Mouse (Mus musculus) kidney, embryonic 16.5 days (tissue): ENCODE measurements around the gene Hcn2. TPM values are rescaled to one million over a fixed set of nuclear protein-coding genes. Genes with fewer than 3 reads are reported as not detected.

Experiments used
- ATAC-seq: fragments of 200-750 bp; cut with Nextera tagmentation; 2 replicates; pipeline ENCODE4 v1.8.0; 2017; ENCODE audit warnings: moderate TSS enrichment; ENCODE audit not compliant: low FRiP score, low TSS enrichment
- H3K27ac ChIP-seq: fragments of 300-500 bp; sonication (generic); 2 replicates; pipeline ENCODE4 v1.5.1; 2014; ENCODE audit warnings: low read length
- H3K27me3 ChIP-seq: fragments of 300-500 bp; sonication (generic); 2 replicates; pipeline ENCODE4 v1.6.1; 2014; ENCODE audit warnings: low read length, control low read depth, mixed read lengths; ENCODE audit not compliant: insufficient read depth
- H3K36me3 ChIP-seq: fragments of 300-500 bp; sonication (generic); 2 replicates; pipeline ENCODE4 v1.6.1; 2014; ENCODE audit warnings: low read length, control low read depth, mixed read lengths; ENCODE audit not compliant: insufficient read depth
- H3K4me1 ChIP-seq: fragments of 300-500 bp; sonication (generic); 2 replicates; pipeline ENCODE4 v1.6.1; 2014; ENCODE audit warnings: low read length, control low read depth, mixed read lengths; ENCODE audit not compliant: insufficient read depth
- H3K4me2 ChIP-seq: fragments of 300-500 bp; sonication (generic); replicated peaks from 2 replicates; pipeline ENCODE4 v1.6.1; 2014; ENCODE audit warnings: low read depth, low read length
- H3K4me3 ChIP-seq: fragments of 300-500 bp; sonication (generic); 2 replicates; pipeline ENCODE4 v1.5.1; 2014; ENCODE audit warnings: mild to moderate bottlenecking, low read length
- H3K9ac ChIP-seq: fragments of 300-500 bp; sonication (generic); replicated peaks from 2 replicates; pipeline ENCODE4 v1.6.1; 2014; ENCODE audit warnings: low read length
- H3K9me3 ChIP-seq: fragments of 300-500 bp; sonication (generic); 2 replicates; pipeline ENCODE4 v1.6.1; 2016; ENCODE audit warnings: low read length, control low read depth
- WGBS: fragments of 180-500 bp; shearing (Covaris S2); extraction: QIAGEN DNeasy Blood & Tissue Kit; methylation state at CpG from one replicate; pipeline ENCODE4 v1.1.7; 2014; 5-methylcytosine and 5-hydroxymethylcytosine counted together
- polyA plus RNA-seq: library from polyadenylated mRNA; unstranded; fragments of >200 nt; fragmentation: Nextera tagmentation; extraction: Ambion mirVana; gene quantifications from 2 replicates; pipeline ENCODE4 v1.2.1, GENCODE M21; 2015

The Hcn2 gene
- polyA plus RNA-seq, 1 experiment from 2014 or later, result 0.05 TPM

GRCm38 (mm10) chr10:79778006-79778405, 61.6 kb downstream of the Hcn2 start:
- Histone ChIP-seq H3K27me3 (no peaks in the 10 kb centered on the region; the same call in none of the 2 replicates), H3K27ac (peak overlapping the region; percentile 54; the same call in 1 of the 2 replicates), H3K9me3 (peaks cover 5% of the 10 kb centered on the region; the same call in 1 of the 2 replicates), H3K4me1 (peaks cover 42% of the 10 kb centered on the region), H3K9ac (peak overlapping the region; percentile 55), H3K4me3 (peak overlapping the region; percentile 59), H3K4me2 (peak overlapping the region; percentile 79), H3K36me3 (no peaks in the 10 kb centered on the region)
- 0 out of 2 replicates have a peak, but pooled peaks have one; percentile 10 for ATAC-seq
- 8% methylated on average over 15 of the region's 15 CpGs for WGBS

GRCm38 (mm10) chr10:79779193-79779592, 62.8 kb downstream of the Hcn2 start:
- peaks cover 5% of the 10 kb centered on the region; the same call in 1 of the 2 replicates for H3K9me3 ChIP-seq
- ATAC-seq, result no peak
- H3K27me3 ChIP-seq, result no peaks in the 10 kb centered on the region; the same call in none of the 2 replicates
- 0 out of 2 replicates have a peak overlapping the region, but pooled peaks have one; percentile 13 for H3K9ac ChIP-seq
- no peak overlapping the region for H3K4me3 ChIP-seq
- 19% methylated on average over 2 of the region's 2 CpGs for WGBS
- H3K4me1 ChIP-seq, result peaks cover 42% of the 10 kb centered on the region
- H3K4me2 ChIP-seq, result no peak overlapping the region; the same call in 1 of the 2 replicates
- H3K36me3 ChIP-seq, result no peaks in the 10 kb centered on the region
- H3K27ac ChIP-seq, result peak overlapping the region; percentile 16; the same call in 1 of the 2 replicates

- H3K27ac ChIP-seq, result peak overlapping the region; percentile 70
- ATAC-seq, result peak; percentile 92
- peaks cover 2% of the 10 kb centered on the region; the same call in 1 of the 2 replicates for H3K9me3 ChIP-seq
- H3K4me3 ChIP-seq, result peak overlapping the region; percentile 55
- WGBS, result 1% methylated on average over 55 of the region's 55 CpGs
- H3K27me3 ChIP-seq, result no peaks in the 10 kb centered on the region; the same call in none of the 2 replicates
- peaks cover 42% of the 10 kb centered on the region for H3K4me1 ChIP-seq
- peak overlapping the region; percentile 51; the same call in 1 of the 2 replicates for H3K9ac ChIP-seq
- no peaks in the 10 kb centered on the region for H3K36me3 ChIP-seq
- peak overlapping the region; percentile 94 for H3K4me2 ChIP-seq
Measured at GRCm38 (mm10) chr10:79779784-79780663, 63.6 kb downstream of the Hcn2 start.

- under 1% methylated on average over 13 of the region's 13 CpGs for WGBS
- peak overlapping the region; percentile 48; the same call in 1 of the 2 replicates for H3K9ac ChIP-seq
- no peaks in the 10 kb centered on the region for H3K9me3 ChIP-seq
- H3K27me3 ChIP-seq, result no peaks in the 10 kb centered on the region; the same call in none of the 2 replicates
- peak overlapping the region; percentile 55 for H3K4me3 ChIP-seq
- no peaks in the 10 kb centered on the region for H3K36me3 ChIP-seq
- no peak; the same call in none of the 2 replicates for ATAC-seq
- peak overlapping the region; percentile 94 for H3K4me2 ChIP-seq
- H3K4me1 ChIP-seq, result peaks cover 42% of the 10 kb centered on the region
- peak overlapping the region; percentile 70 for H3K27ac ChIP-seq
Measured at GRCm38 (mm10) chr10:79780664-79781015, 64.2 kb downstream of the Hcn2 start.

- Histone ChIP-seq H3K27me3 (no peaks in the 10 kb centered on the region; the same call in none of the 2 replicates), H3K4me3 (peak overlapping the region; percentile 55), H3K27ac (no peak overlapping the region), H3K4me1 (peaks cover 42% of the 10 kb centered on the region), H3K36me3 (no peaks in the 10 kb centered on the region), H3K9ac (peak overlapping the region; percentile 17; the same call in 1 of the 2 replicates), H3K4me2 (peak overlapping the region; percentile 94), H3K9me3 (no peaks in the 10 kb centered on the region)
- WGBS, result 30% methylated on average over 21 of the region's 21 CpGs
- ATAC-seq, result no peak
Measured at GRCm38 (mm10) chr10:79781139-79781538, 64.7 kb downstream of the Hcn2 start.

- Histone ChIP-seq H3K4me3 (no peak overlapping the region), H3K27ac (no peak overlapping the region), H3K9me3 (no peaks in the 10 kb centered on the region), H3K9ac (no peak overlapping the region), H3K27me3 (no peaks in the 10 kb centered on the region; the same call in 1 of the 2 replicates), H3K4me2 (no peak overlapping the region), H3K4me1 (peaks cover 39% of the 10 kb centered on the region), H3K36me3 (no peaks in the 10 kb centered on the region)
- 50% methylated on average over 5 of the region's 5 CpGs for WGBS
- no peak for ATAC-seq
Measured at GRCm38 (mm10) chr10:79781956-79782355, 65.5 kb downstream of the Hcn2 start.

- peaks cover 29% of the 10 kb centered on the region for H3K4me1 ChIP-seq
Measured at GRCm38 (mm10) chr10:79783050-79783449, 66.6 kb downstream of the Hcn2 start.

GRCm38 (mm10) chr10:79783920-79784800, 67.7 kb downstream of the Hcn2 start:
- WGBS, result 42% methylated on average over 27 of the region's 27 CpGs
- H3K4me3 ChIP-seq, result no peak overlapping the region
- no peak overlapping the region for H3K4me2 ChIP-seq
- ATAC-seq, result no peak
- no peak overlapping the region for H3K9ac ChIP-seq
- H3K27me3 ChIP-seq, result no peaks in the 10 kb centered on the region; the same call in 1 of the 2 replicates
- no peak overlapping the region for H3K27ac ChIP-seq
- no peaks in the 10 kb centered on the region for H3K9me3 ChIP-seq
- peaks cover 18% of the 10 kb centered on the region for H3K4me1 ChIP-seq
- H3K36me3 ChIP-seq, result no peaks in the 10 kb centered on the region

More at GRCm38 (mm10) chr10:79783050-79783449, 66.6 kb downstream of the Hcn2 start:
- Histone ChIP-seq H3K27me3 (no peaks in the 10 kb centered on the region; the same call in 1 of the 2 replicates), H3K9me3 (no peaks in the 10 kb centered on the region), H3K36me3 (no peaks in the 10 kb centered on the region), H3K27ac (no peak overlapping the region), H3K4me3 (no peak overlapping the region), H3K9ac (no peak overlapping the region), H3K4me2 (no peak overlapping the region)
- ATAC-seq, result no peak
- WGBS, result 57% methylated on average over 7 of the region's 7 CpGs
